Mouse (Mus musculus) gastrocnemius, adult 2 months (tissue): Measurements from ENCODE around the gene Pdcd4. TPM values are rescaled to one million over a fixed set of nuclear protein-coding genes. Genes with fewer than 3 reads are reported as not detected.
A peak's percentile ranks its signal among the peaks of the same experiment; 100 is the strongest.
"Not testable (repeated sequence)": the region's sequence is repeated elsewhere in the genome, so short reads cannot be mapped to it uniquely, and the experiment has no call there.

Source experiments
- DNase-seq: peaks from one replicate; pipeline ENCODE4 v3.0.0; 2022
- H3K27ac ChIP-seq: fragments of 200-600 bp; 2 replicates; pipeline ENCODE4 v1.8.1; 2022; ENCODE audit warnings: mild to moderate bottlenecking
- H3K4me3 ChIP-seq: fragments of 200-600 bp; 2 replicates; pipeline ENCODE4 v1.8.1; 2022; ENCODE audit warnings: mild to moderate bottlenecking, moderate library complexity
- CTCF ChIP-seq: fragments of 200-600 bp; IDR thresholded peaks from 2 replicates; pipeline ENCODE4 v1.8.1; 2022; ENCODE audit warnings: antibody characterized with exemption, mild to moderate bottlenecking, moderate library complexity
- intact Hi-C: fragments of 180-260 bp; cut with DNase I; formaldehyde crosslinking; loops from one replicate; pipeline ENCODE4 v1.15.1; 2025
- total RNA-seq, 2 experiments: library from RNA; stranded (reverse); gene quantifications; 2 replicates each; pipeline ENCODE4 v1.2.3; 2021

The Pdcd4 gene
- total RNA-seq, 2 experiments from 2014 or later: 14.8 to 16.8 TPM

DNA sequence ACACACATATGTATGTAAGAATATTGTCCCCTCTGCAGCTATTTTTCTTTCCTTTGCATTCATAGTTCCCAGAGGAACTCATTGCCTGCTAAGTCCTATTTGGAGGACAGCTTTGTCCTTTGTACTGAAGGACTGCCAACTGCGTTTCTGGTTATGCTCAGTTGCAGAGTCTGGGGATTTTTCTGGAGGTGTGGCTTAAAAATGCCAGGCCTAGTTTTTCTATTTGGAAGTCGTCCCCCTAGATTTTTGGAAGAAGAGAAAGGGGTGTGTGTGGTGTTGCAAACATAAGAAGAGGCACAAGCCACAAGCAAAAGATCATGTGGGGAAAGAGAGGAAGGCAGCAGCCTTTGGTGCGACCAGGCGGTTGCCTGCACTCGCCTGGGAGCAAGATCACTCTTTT is 6.0 kb downstream of the Pdcd4 start:
- TF ChIP-seq CTCF: no peak
- peak overlapping the region; percentile 9; the same call in 1 of the 2 replicates for H3K27ac ChIP-seq
- intact Hi-C loops: no loop called here
- no peak for DNase-seq
- H3K4me3 ChIP-seq: no peak overlapping the region

GRCm38 (mm10) chr19:53898498-53898897 is 6.5 kb downstream of the Pdcd4 start:
- intact Hi-C loops: no loop called here
- Histone ChIP-seq H3K27ac (peak overlapping the region; percentile 9; the same call in 1 of the 2 replicates), H3K4me3 (no peak overlapping the region)
- no peak for DNase-seq
- no peak for TF ChIP-seq CTCF

DNA sequence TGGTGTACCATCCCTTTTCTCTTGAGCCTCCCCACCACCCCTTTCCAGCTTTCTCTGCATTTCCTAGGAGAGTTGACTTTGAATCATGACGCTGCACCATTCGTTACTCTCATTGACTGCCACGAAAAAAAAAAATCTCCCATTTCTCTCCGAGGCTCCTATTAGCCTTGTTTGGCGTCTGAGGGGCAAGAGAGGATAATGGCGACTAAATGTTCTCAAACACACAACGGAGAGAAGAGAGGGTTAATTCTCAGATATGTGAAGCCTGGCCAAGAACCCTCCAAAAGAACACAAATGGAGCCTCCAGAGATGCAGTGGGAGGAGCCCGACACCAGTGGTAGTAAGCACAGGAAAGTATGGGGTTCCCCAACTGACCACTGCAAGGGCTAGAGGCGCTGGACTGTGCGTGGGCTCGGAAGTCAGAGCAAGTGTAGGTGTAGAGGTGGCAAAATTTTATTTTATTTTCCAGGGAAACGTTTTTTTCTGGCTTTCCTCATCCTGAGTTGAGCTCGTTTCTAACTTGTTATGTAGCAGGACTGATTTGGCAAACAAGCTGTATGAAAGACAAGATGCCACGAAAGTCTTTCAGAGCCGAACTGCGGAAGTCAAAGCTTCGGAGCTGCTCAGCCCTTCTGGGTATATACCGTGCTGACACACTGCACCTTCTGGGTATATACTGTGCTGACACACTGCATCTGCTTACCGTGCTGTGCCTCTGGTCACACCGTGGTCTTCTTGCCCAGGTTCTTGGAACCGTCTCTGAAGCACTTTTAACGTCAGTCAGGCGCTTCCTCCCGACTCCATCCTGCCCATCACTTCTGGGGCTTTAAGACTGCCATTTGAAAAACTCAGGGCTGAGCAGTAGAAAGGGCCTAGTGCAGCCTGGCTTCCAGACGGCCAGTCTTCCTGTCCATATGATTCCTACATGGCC is 7.2 kb downstream of the Pdcd4 start:
- H3K4me3 ChIP-seq: no peak overlapping the region
- DNase-seq: no peak
- intact Hi-C loops: no loop called here
- peak overlapping the region; percentile 0; the same call in 1 of the 2 replicates for H3K27ac ChIP-seq
- TF ChIP-seq CTCF: no peak

- Histone ChIP-seq H3K4me3 (no peak overlapping the region), H3K27ac (no peak overlapping the region)
- no peak for DNase-seq
- intact Hi-C loops: no loop called here
- no peak for TF ChIP-seq CTCF
Measured at GRCm38 (mm10) chr19:53899941-53900610, 8.0 kb downstream of the Pdcd4 start.

- Histone ChIP-seq H3K4me3 (peak overlapping the region; percentile 95), H3K27ac (peak overlapping the region; percentile 99)
- no peak for TF ChIP-seq CTCF
- intact Hi-C loops: loop anchor here (2.0 kb wide), 1 partner anchor 45 kb away; no protein-coding TSS in a partner anchor
- DNase-seq: no peak
Measured at GRCm38 (mm10) chr19:53901931-53902738, 10.1 kb downstream of the Pdcd4 start.

DNA sequence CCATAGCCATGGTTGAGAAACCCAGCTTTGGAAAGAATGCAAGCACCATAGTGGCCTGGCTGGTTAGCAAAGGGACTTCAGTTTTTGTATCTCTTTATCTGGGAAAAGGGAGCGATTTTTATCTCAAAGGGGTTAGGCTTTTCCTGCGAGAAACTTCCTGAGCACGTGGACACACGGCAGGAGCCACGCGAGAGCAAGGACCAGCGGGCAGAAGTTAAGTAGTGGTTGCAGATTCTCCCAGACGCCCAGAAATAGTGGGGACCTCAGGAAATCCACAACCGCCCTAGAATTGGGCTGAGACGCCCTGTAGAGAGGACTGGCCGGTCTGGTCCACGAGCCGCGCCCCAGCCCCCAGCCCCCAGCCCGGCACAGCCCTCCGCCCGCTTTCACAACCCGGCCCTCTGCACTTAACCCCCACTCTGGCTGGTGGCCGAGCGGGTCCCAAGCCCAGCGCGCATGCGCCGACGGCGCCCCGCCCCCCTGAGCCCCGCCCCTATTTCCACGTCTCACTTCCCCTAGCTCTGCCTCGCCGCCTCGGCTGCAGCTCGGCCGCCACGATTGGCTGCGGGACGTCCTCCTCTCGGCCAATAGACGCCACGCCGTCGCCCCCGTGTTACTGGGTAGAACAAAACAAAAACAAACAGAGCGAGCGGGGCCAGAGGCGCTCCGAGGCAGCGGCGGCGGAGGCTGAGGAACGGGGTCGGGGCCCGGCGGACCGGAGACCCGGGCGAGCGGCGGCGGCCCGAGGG is 10.9 kb downstream of the Pdcd4 start:
- TF ChIP-seq CTCF: no peak
- Histone ChIP-seq H3K4me3 (peak overlapping the region; percentile 95), H3K27ac (peak overlapping the region; percentile 99)
- peak; percentile 98 for DNase-seq
- intact Hi-C loops: loop anchor here (2.0 kb wide), 1 partner anchor 46 kb away; no protein-coding TSS in a partner anchor

DNA sequence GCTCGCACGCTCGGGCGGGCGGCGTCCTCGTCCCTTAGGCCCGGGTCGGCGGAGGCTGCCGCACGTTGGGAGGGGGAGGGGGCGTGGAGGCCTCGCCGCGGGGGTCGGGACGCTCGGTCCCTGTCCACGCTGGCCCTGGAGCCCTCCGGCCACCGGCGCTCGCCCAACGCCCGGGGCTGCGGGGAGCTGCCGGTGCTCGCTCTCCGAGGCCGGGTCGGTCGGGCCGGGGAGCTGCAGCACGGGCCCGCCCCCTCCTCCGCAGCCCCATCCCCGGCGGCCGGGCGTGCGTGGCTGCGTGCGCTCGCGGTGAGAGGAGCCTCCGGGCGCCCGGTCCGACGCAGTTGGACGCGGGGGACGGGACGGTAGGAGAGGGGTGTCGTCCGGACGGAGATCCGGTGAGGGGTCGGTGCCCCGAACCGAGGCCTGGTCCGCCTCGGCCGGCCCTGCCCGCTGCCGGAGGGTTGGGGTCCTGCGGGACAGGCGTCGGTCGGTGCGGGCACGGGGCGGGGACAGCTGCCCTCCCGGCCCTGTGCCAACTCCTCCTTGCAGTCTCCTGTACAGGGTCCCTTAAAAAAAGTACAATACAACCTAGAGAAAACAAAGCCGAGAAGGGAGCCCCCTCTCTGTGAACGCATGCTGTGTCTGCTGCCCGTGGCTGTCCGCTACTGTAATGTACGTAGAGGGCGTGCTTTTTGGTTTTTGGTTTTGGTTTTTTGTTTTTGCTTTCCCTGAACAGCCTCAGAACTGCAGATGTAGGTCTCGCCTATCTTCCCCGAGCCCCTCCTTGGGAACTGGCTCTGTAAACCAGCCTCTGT is 11.7 kb downstream of the Pdcd4 start:
- peak; percentile 58 for TF ChIP-seq CTCF
- intact Hi-C loops: loop anchor here (2.0 kb wide), 2 partner anchors 47 to 61 kb away; no protein-coding TSS in a partner anchor
- Histone ChIP-seq H3K4me3 (peak overlapping the region; percentile 95), H3K27ac (peak overlapping the region; percentile 99)
- peak; percentile 69 for DNase-seq

- H3K27ac ChIP-seq: peak overlapping the region; percentile 99
- intact Hi-C loops: loop anchor here (2.0 to 5.0 kb wide), 2 partner anchors 37 to 62 kb away; partner anchors contain the start of genes Bbip1 and Shoc2
- TF ChIP-seq CTCF: no peak
- peak overlapping the region; percentile 95 for H3K4me3 ChIP-seq
- DNase-seq: no peak
Measured at GRCm38 (mm10) chr19:53904833-53905480, 12.9 kb downstream of the Pdcd4 start.

DNA sequence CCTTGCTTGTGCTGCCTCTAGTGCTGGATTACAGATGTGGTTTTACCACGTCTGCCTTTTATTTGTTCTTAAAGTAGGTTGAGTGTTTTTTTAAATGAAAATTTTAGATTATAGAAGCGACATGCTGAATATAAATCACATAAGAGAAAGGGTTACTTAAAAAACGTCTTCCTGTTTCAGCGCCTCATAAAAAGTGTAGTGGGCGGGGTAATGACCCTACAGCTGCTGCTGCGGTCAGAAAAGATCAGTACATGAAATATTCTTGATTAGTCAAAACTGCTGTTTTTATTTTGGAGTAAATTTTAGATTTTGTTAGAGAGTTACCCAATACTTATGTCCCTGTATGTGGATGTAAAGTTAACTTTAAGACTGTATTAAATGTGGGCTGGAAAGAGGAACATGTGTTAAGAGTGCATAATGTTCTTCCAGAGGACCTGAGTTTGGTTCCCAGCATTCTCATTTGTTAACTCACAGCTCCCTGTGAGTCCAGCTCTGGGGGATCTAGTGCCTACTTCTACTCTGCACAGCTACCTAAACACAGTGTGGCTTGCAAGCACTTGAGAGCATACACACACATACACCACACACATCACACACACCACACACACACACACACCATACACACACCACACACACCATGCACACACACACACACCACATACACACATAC is 14.1 kb downstream of the Pdcd4 start:
- intact Hi-C loops: loop anchor here (5.0 kb wide), 1 partner anchor 36 kb away; the partner anchor contains the start of genes Bbip1 and Shoc2
- peak overlapping the region; percentile 48 for H3K27ac ChIP-seq
- H3K4me3 ChIP-seq: peak overlapping the region; percentile 95
- no peak for TF ChIP-seq CTCF
- no peak for DNase-seq

- not testable (repeated sequence) for H3K27ac ChIP-seq, H3K4me3 ChIP-seq, DNase-seq
- intact Hi-C loops: loop anchor here (5.0 kb wide), 1 partner anchor 36 kb away; the partner anchor contains the start of genes Bbip1 and Shoc2
Measured at GRCm38 (mm10) chr19:53906703-53907070, 14.7 kb downstream of the Pdcd4 start.
